Mouse (Mus musculus): ENCODE data around the gene Vopp1. TPM values are rescaled to one million over a fixed set of nuclear protein-coding genes. Genes with fewer than 3 reads are reported as not detected.

The Vopp1 gene
- total RNA-seq, 2 experiments from 2014 or later = 3.8 to 4.6 TPM

DNA sequence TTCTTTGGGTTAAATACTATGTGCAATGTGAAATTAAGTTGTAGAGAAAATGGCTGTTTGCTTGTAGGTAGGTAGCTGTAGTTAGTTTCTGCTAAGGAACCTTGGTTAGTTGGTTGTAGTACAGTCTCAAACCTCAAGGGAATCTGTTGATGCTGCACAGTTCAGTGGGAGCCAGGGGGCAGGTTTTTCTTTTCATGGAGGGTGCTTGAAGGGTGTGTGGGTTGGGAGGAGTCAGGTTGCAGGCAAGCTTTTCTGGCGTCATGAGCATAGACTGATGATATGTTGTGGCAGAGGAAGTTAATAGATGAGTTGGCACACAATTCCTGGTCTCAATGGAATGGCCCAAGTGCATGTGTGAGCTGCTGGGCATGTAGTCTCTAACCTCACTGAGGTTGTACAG is 113.2 kb downstream of the Vopp1 start:
- intact Hi-C loops (cut with DNase I) = no loop called here
- DNase-seq = no peak

DNA sequence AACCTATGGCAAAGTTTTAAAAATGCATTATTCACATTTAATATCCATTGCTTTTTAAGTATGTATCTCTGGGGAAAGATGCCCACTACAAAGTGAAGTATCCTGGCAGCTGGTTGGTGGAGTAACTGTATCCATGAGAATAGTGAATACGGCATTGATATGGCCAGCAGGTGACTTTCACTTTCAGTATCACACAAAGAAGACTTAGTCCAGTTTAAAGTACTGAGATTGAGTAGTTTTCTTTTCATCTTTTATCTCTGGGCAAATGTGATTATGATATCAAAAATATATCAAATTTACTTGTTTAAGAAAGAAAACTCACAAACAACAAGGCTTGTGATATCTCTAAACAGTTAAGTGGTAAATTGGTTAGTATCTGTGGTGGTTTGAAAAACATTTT is 118.2 kb downstream of the Vopp1 start:
- intact Hi-C loops (cut with DNase I) = no loop called here
- no peak for DNase-seq

DNA sequence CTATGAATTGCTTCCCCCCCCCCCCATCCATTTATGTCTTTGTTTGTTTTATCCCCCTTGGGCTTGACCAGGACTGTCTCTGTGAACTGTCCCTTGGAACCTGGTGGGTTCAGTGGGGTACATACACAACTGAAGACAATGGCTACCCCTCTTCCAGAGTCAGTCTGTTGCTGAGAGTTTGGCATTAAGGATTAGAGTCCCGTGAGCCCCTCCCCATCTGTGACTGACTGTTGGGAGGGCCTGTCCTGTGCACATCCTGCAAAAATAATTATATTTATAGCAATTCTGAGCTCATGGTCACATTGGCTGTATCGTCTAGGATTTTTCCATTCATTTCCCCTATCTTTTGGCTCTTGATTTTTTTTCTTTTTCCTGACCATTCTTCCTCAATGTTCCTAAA is 121.3 kb downstream of the Vopp1 start:
- no peak for DNase-seq
- intact Hi-C loops (cut with DNase I) = no loop called here

DNA sequence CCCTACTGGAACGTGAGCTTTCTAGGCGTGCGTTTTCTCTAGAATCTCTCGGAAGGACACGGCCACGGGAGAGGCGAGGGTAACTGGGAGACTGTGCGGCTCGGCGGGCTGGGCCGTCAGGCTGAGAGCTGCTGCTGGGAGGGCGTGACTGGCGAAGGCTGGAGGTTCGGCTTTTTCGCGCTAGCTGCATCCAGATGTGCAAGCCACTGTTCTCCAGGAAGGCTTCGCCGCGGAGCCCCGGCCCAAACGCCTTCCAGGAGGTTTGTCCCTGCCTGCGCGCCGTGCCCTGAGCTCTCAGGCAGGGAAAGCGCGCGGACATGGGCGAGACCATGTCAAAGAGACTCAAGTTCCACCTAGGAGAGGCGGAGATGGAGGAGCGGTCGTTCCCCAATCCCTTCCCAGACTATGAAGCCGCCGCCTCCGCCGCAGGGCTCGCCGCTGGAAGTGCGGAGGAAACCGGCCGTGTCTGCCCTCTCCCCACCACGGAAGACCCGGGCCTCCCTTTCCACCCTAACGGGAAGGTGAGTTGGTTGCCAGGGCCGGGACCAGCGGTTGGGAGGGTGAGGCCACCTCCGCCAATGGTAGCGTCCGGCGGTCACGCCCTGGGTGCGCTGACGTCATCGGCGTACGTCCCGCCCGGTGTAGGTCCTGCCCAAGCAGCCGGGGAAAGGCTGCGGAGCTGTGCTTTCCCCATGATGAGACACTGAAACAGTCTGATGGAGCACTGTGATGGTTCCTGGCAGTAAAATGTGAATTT is 122.0 kb downstream of the Vopp1 start:
- peak; percentile 92 to 95 for DNase-seq
- intact Hi-C loops (cut with DNase I) = no loop called here

DNA sequence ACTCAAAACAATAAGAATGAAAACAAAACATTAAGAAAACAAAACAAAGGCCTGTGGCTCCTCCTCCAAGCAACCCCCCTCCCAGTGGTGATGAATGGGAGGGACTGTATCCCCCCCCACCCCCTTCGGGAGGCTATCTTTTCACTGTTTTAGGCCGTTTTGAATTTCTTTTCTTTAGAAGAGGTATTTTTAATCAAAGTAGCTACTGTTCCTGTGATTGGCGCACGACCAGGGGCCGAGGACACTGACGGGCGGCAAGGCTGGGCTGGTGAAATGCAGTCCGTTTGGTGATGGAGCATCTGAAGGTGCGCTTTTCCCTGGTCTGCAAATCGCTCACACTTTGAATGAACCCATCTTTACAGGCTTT is 122.6 kb downstream of the Vopp1 start, which contains the start of gene Lancl2:
Lancl2 (plus strand) TSS at position 165 of the 367 bp plus-strand sequence.
- DNase-seq = peak in 1 of 2 experiments; percentile 8
- intact Hi-C loops (cut with DNase I) = no loop called here

DNA sequence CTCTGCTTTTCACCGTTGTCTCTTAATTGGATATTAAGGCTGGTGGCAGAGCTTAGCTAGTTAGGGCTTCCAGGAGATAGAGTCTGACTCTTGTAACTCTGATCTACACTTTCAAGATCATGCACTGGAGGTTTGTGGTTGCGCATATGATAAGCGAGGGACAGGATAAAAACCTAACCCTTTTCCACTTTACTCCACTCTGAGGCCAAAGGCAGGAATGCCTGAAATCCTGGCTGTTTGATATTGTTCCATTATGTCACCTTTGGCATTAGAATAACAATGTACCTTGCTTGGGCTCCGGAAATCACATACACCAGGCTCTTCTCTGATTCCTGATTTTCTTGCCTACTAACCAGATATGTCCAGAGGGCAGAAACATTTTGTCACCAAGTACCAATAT is 123.3 kb downstream of the Vopp1 start:
- intact Hi-C loops (cut with DNase I) = no loop called here

DNA sequence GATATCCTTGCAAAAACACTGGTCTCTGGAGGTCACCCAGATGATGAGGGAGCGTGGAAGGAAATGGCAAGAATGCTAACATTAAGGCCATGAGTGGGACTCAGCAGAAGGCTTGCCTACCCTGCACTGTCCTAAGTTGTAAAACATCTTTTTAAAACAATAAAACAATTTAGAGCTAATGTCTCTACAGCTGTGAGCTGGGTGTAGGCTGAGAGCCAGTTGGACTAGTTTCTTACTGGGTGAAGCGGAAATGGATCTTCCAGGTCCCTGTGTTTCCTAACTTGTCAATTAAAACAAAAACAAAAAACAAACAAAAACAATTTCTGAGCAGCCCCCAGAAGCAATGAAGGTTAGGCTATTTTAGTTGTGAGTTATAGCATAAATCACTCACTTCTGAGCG is 131.8 kb downstream of the Vopp1 start:
- intact Hi-C loops (cut with DNase I) = no loop called here
- DNase-seq = no peak

More for the DNA sequence above, 123.3 kb downstream of the Vopp1 start:
- no peak for DNase-seq

DNA sequence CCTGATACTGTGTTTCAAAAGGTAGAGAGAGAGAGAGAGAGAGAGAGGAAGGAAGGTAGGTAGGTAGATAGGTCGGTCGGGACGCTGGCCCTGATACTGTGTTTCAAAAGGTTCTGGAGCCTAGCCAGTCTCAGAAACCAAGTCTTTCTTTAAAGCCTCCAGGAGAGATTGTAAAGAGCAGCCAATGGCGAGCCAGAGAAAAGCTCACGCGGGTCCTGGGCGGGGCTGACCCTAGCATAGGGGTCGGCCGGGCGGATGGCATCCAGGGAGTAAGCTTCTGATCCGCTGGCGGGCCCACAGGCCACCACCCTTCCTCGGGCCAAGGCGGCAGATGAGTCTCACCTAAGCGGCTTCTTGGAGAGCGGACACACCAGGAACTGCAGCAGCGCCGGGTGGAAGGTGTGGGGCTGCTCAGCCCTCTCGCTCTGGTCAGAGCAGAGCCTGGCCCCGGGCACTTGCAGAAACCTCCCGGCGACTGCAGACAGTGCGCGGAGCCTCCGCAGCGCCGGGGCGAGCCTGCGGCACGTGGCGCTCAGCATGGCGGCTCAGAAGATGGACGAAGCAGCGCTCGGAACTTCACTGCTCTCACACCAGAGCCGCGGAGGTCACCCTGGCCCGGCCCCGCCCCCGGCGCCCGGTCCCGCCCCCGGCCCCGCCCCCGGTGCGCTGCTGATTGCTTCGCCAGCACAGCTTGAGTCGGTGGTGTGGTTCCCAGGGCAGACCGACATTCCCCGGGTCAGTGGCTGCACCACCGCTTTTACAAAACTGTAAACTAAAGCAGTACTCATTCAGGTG is 133.3 kb downstream of the Vopp1 start, which contains the start of gene Pyurf:
Pyurf (minus strand) TSS at position 612 of the 795 bp plus-strand sequence.
- intact Hi-C loops (cut with DNase I) = no loop called here
- DNase-seq = peak; percentile 79 to 82

- no peak for DNase-seq
- intact Hi-C loops (cut with DNase I) = no loop called here
Measured at GRCm38 (mm10) chr6:57684156-57684555, 140.8 kb downstream of the Vopp1 start.

Other genes starting within 250 kb of the Vopp1 start
- 1 to 10 TPM; 1.8 TPM for gene Herc6, start 244.2 kb downstream of the Vopp1 start, total RNA-seq (2021)
- gene Pyurf, start 133.1 kb downstream of the Vopp1 start, total RNA-seq (2021) = 10 to 100 TPM; 11.8 TPM
- 1 to 10 TPM; 7.3 to 9.7 TPM for gene Lancl2, start 122.6 kb downstream of the Vopp1 start, total RNA-seq (2021)
- not detected for gene Vmn1r21, start 25.2 kb upstream of the Vopp1 start, total RNA-seq (2021)
- not detected for gene Vmn1r22, start 82.9 kb upstream of the Vopp1 start, total RNA-seq (2021)
- not detected for gene Vmn1r23, start 101.7 kb upstream of the Vopp1 start, total RNA-seq (2021)
- gene Vmn1r24, start 136.3 kb upstream of the Vopp1 start, total RNA-seq (2021) = not detected
- gene Vmn1r25, start 155.7 kb upstream of the Vopp1 start, total RNA-seq (2021) = not detected
- not detected for gene Vmn1r26, start 190.0 kb upstream of the Vopp1 start, total RNA-seq (2021)

Data from gastrocnemius, postnatal 36 days (tissue).